Mouse (Mus musculus) heart, adult 2 months (tissue): ENCODE measurements at regions not wholly inside any gene's neighbourhood (a gene's known extent, or its start where the extent isn't known, plus 50 kb on each side); places are given as distances from the start of the nearest gene placed in this dataset.

ENCODE experiments used
- CTCF ChIP-seq: fragments of 200-600 bp; IDR thresholded peaks from 2 replicates; pipeline ENCODE4 v1.8.1; 2022; ENCODE audit warnings: antibody characterized with exemption, mild to moderate bottlenecking, moderate library complexity
- EP300 ChIP-seq: fragments of 200-500 bp; IDR thresholded peaks from 2 replicates; pipeline ENCODE4 v1.6.1; 2011; ENCODE audit warnings: low read depth, low read length, control low read depth; ENCODE audit not compliant: insufficient read depth
- POLR2A ChIP-seq: fragments of 200-500 bp; IDR thresholded peaks from 2 replicates; pipeline ENCODE4 v1.6.1; 2011; ENCODE audit warnings: mild to moderate bottlenecking, low read depth, low read length, control low read depth; ENCODE audit not compliant: insufficient read depth

- no peak for TF ChIP-seq CTCF
- TF ChIP-seq EP300: no peak
- no peak for TF ChIP-seq POLR2A
Observed at GRCm38 (mm10) chr2:50533702-50534101, 237.1 kb upstream of the Mmadhc start.
